Mouse (Mus musculus) c-Kit-positive CD71-positive TER-119-positive erythroid progenitor cells, embryonic 14.5 days (primary cell): ENCODE measurements around the gene Mad2l2.
"Not testable (repeated sequence)": the region's sequence is repeated elsewhere in the genome, so short reads cannot be mapped to it uniquely, and the experiment has no call there.

ENCODE experiments used
- DNase-seq: peaks from one replicate; pipeline ENCODE4 v3.0.0-alpha.2; 2013; ENCODE audit warnings: low spot score

Mad2l2 gene

GRCm38 (mm10) chr4:148171261-148171660, 41.1 kb downstream of the Mad2l2 start:
- no peak for DNase-seq

GRCm38 (mm10) chr4:148173811-148174494, 43.8 kb downstream of the Mad2l2 start:
- no peak for DNase-seq

GRCm38 (mm10) chr4:148174495-148174862, 44.3 kb downstream of the Mad2l2 start:
- DNase-seq, result no peak

- not testable (repeated sequence) for DNase-seq
Measured at GRCm38 (mm10) chr4:148176603-148177002, 46.4 kb downstream of the Mad2l2 start.

GRCm38 (mm10) chr4:148177716-148178115, 47.5 kb downstream of the Mad2l2 start:
- no peak for DNase-seq

- DNase-seq, result no peak
Measured at GRCm38 (mm10) chr4:148181483-148181882, 51.3 kb downstream of the Mad2l2 start.

- no peak for DNase-seq
Measured at GRCm38 (mm10) chr4:148182363-148182762, 52.2 kb downstream of the Mad2l2 start.

GRCm38 (mm10) chr4:148184564-148184963, 54.4 kb downstream of the Mad2l2 start:
- DNase-seq, result no peak

GRCm38 (mm10) chr4:148185819-148186218, 55.6 kb downstream of the Mad2l2 start:
- no peak for DNase-seq

- not testable (repeated sequence) for DNase-seq
Measured at GRCm38 (mm10) chr4:148188767-148189166, 58.6 kb downstream of the Mad2l2 start.

GRCm38 (mm10) chr4:148192707-148193245, 62.6 kb downstream of the Mad2l2 start:
- DNase-seq, result no peak

GRCm38 (mm10) chr4:148194400-148194799, 64.2 kb downstream of the Mad2l2 start:
- no peak for DNase-seq
